Mouse (Mus musculus) C2C12 (cell line): ENCODE measurements around the gene Klf12.

Experiments used
- CEBPB ChIP-seq: IDR thresholded peaks from one replicate; pipeline ENCODE4 v1.6.1; 2011; ENCODE audit warnings: low read depth, mild to moderate bottlenecking, control low read depth, moderate library complexity
- CTCF ChIP-seq: IDR thresholded peaks from one replicate; pipeline ENCODE4 v1.5.1; 2011; ENCODE audit not compliant: control insufficient read depth, insufficient read depth, insufficient read length
- MAX ChIP-seq: IDR thresholded peaks from one replicate; pipeline ENCODE4 v1.6.1; 2011; ENCODE audit warnings: mild to moderate bottlenecking, control low read depth
- MYOG ChIP-seq: IDR thresholded peaks from one replicate; pipeline ENCODE4 v1.6.1; 2011; ENCODE audit not compliant: control insufficient read depth, insufficient read length; ENCODE audit errors: extremely low read depth
- USF1 ChIP-seq: IDR thresholded peaks from one replicate; pipeline ENCODE4 v1.6.1; 2011; ENCODE audit warnings: low read depth, mild to moderate bottlenecking, control low read depth, moderate library complexity

GRCm38 (mm10) chr14:99943156-99943555, 341.3 kb downstream of the Klf12 start:
- no peak for TF ChIP-seq CTCF
- TF ChIP-seq USF1, result no peak
- no peak for TF ChIP-seq MYOG
- no peak for TF ChIP-seq CEBPB
- no peak for TF ChIP-seq MAX
